Mouse (Mus musculus) heart, embryonic 12.5 days (tissue): ENCODE measurements around the gene Espl1. TPM values are rescaled to one million over a fixed set of nuclear protein-coding genes. Genes with fewer than 3 reads are reported as not detected.
A peak's percentile ranks its signal among the peaks of the same experiment; 100 is the strongest.

Experiments used
- ATAC-seq: fragments of 200-750 bp; cut with Nextera tagmentation; 2 replicates; pipeline ENCODE4 v1.8.0; 2017; ENCODE audit warnings: moderate TSS enrichment, moderate library complexity; ENCODE audit not compliant: insufficient number of reproducible peaks, low FRiP score
- H3K27ac ChIP-seq: fragments of 300-500 bp; sonication (generic); 2 replicates; pipeline ENCODE4 v1.5.1; 2016; ENCODE audit warnings: mild to moderate bottlenecking, moderate library complexity; ENCODE audit not compliant: poor library complexity, severe bottlenecking
- H3K27me3 ChIP-seq: fragments of 300-500 bp; sonication (generic); replicated peaks from 2 replicates; pipeline ENCODE4 v1.6.1; 2016; ENCODE audit warnings: mild to moderate bottlenecking, moderate library complexity
- H3K36me3 ChIP-seq: fragments of 300-500 bp; sonication (generic); 2 replicates; pipeline ENCODE4 v1.6.1; 2016; ENCODE audit warnings: mild to moderate bottlenecking, moderate library complexity
- H3K4me1 ChIP-seq: fragments of 300-500 bp; sonication (generic); replicated peaks from 2 replicates; pipeline ENCODE4 v1.6.1; 2016; ENCODE audit warnings: mild to moderate bottlenecking
- H3K4me2 ChIP-seq: fragments of 300-500 bp; sonication (generic); 2 replicates; pipeline ENCODE4 v1.6.1; 2016; ENCODE audit warnings: mild to moderate bottlenecking, moderate library complexity
- H3K4me3 ChIP-seq: fragments of 300-500 bp; sonication (generic); 2 replicates; pipeline ENCODE4 v1.5.1; 2016; ENCODE audit warnings: mild to moderate bottlenecking
- H3K9ac ChIP-seq: fragments of 300-500 bp; sonication (generic); 2 replicates; pipeline ENCODE4 v1.6.1; 2016; ENCODE audit warnings: mild to moderate bottlenecking, moderate library complexity
- H3K9me3 ChIP-seq: fragments of 300-500 bp; sonication (generic); replicated peaks from 2 replicates; pipeline ENCODE4 v1.6.1; 2016; ENCODE audit warnings: mild to moderate bottlenecking, moderate library complexity
- WGBS: fragments of 180-500 bp; shearing (Covaris S2); methylation state at CpG from one replicate; pipeline ENCODE4 v1.1.7; 2016; 5-methylcytosine and 5-hydroxymethylcytosine counted together
- polyA plus RNA-seq: library from polyadenylated mRNA; unstranded; fragments of >200 nt; fragmentation: Nextera tagmentation; extraction: Ambion mirVana; gene quantifications from 2 replicates; pipeline ENCODE4 v1.2.1, GENCODE M21; 2016

The Espl1 gene
- polyA plus RNA-seq, 1 experiment from 2014 or later, result 24.0 TPM

GRCm38 (mm10) chr15:102278726-102279091 lies 17.4 kb upstream of the Espl1 start:
- peak overlapping the region; percentile 83 for H3K9ac ChIP-seq
- 29% methylated on average over 7 of the region's 7 CpGs for WGBS

DNA sequence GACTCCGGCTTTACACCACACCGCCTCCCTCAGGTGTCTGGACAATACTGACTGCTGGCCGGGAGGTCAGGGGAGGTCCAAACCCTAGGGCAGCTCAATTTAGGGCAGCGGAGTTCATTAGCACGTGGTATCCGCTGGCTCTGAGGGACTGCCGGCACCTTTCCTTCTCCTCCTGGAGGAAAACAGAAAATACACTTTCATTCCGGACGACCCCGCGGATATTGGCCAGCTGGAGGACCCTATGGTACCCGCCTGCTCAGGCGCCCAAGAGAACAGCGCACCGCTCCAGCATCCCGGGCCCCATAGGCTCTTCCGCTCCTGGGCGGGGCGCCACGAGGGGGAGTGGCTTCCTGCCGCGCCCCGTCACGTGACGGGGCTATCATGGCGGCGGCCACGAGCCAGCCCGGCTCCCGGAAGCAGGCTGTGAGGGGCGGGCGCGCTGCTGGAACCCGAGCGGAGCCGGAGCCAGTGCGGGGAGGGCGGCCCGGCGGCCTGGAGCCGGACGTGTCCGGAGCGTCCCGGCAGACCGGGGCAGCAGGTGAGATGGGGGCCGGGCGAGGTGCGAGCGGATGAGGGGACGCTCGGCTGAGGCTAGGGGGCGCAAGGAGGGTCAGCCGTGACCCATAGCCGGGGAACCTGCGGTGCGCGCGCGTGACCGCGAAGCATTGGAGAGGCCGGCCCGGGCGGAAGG lies 16.8 kb upstream of the Espl1 start, which contains the start of gene Mfsd5:
Gene Mfsd5 (plus strand): TSS at position 363 of the 691 bp plus-strand sequence.
- WGBS, result under 1% methylated on average over 65 of the region's 65 CpGs
- H3K9ac ChIP-seq, result peak within 1 kb of the TSS; percentile 83
- H3K4me3 ChIP-seq, result peak within 1 kb of the TSS; percentile 65
- H3K4me1 ChIP-seq, result peaks cover 23% of the 10 kb centered on the region
- H3K9me3 ChIP-seq, result no peaks in the 10 kb centered on the region
- peak within 1 kb of the TSS; percentile 90 for H3K4me2 ChIP-seq
- no peaks in the 10 kb centered on the region for H3K27me3 ChIP-seq
- peaks cover 18% of the 10 kb centered on the region for H3K36me3 ChIP-seq
- peak; percentile 97 for ATAC-seq
- peak within 1 kb of the TSS; percentile 81 for H3K27ac ChIP-seq

More at GRCm38 (mm10) chr15:102278726-102279091, 17.4 kb upstream of the Espl1 start:
- H3K4me1 ChIP-seq, result peaks cover 23% of the 10 kb centered on the region
- ATAC-seq, result no peak
- peak overlapping the region; percentile 90 for H3K4me2 ChIP-seq
- H3K36me3 ChIP-seq, result peaks cover 18% of the 10 kb centered on the region
- H3K27ac ChIP-seq, result peak overlapping the region; percentile 81
- H3K4me3 ChIP-seq, result peak overlapping the region; percentile 65
- H3K27me3 ChIP-seq, result no peaks in the 10 kb centered on the region
- H3K9me3 ChIP-seq, result no peaks in the 10 kb centered on the region

DNA sequence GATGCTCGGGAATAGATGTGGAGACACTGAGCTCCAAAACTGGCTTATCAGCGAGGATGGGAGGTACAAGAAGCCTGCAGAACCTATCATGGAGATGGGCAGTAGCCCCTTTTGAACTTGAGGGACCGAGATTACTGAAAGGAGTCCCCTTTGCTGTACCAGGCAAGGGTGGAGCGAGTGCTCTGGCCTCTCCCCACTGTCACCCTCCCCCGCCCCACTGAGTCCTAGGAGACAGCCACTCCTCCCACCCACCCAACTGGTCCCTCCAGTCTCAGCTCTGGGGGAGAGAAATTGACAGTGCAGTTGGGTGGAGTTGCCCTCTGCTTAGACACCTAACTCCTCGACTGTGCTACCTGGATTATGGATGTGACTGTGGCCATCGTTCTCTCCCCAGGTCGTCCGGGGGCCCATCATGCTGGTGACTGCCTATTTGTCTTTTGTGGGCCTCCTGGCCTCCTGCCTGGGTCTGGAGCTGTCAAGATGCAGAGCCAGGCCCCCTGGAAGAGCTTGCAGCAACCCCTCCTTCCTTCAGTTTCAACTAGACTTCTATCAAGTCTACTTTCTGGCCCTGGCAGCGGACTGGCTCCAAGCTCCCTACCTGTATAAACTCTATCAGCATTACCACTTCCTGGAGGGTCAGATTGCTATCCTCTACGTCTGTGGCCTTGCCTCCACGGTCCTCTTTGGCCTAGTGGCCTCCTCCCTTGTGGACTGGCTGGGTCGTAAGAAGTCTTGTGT lies 16.1 kb upstream of the Espl1 start:
- Histone ChIP-seq H3K27me3 (no peaks in the 10 kb centered on the region), H3K4me1 (peaks cover 29% of the 10 kb centered on the region), H3K4me2 (peak overlapping the region; percentile 90), H3K9me3 (no peaks in the 10 kb centered on the region), H3K9ac (peak overlapping the region; percentile 83), H3K36me3 (peaks cover 18% of the 10 kb centered on the region), H3K27ac (peak overlapping the region; percentile 81), H3K4me3 (peak overlapping the region; percentile 65)
- 23% methylated on average over 13 of the region's 13 CpGs for WGBS
- ATAC-seq, result peak; percentile 18; the same call in 1 of the 2 replicates

GRCm38 (mm10) chr15:102280623-102281022 lies 15.4 kb upstream of the Espl1 start:
- H3K27me3 ChIP-seq, result no peaks in the 10 kb centered on the region
- H3K9me3 ChIP-seq, result no peaks in the 10 kb centered on the region
- no peak overlapping the region for H3K4me3 ChIP-seq
- peaks cover 33% of the 10 kb centered on the region for H3K4me1 ChIP-seq
- H3K27ac ChIP-seq, result no peak overlapping the region
- ATAC-seq, result no peak
- peaks cover 18% of the 10 kb centered on the region for H3K36me3 ChIP-seq
- peak overlapping the region; percentile 90 for H3K4me2 ChIP-seq
- WGBS, result 94% methylated on average over 19 of the region's 19 CpGs
- 0 out of 2 replicates have a peak overlapping the region, but pooled peaks have one; percentile 83 for H3K9ac ChIP-seq

- no peak for ATAC-seq
- no peaks in the 10 kb centered on the region for H3K9me3 ChIP-seq
- H3K4me1 ChIP-seq, result peaks cover 33% of the 10 kb centered on the region
- H3K27me3 ChIP-seq, result no peaks in the 10 kb centered on the region
- 70% methylated on average over 8 of the region's 8 CpGs for WGBS
- H3K4me2 ChIP-seq, result no peak overlapping the region
- no peak overlapping the region for H3K27ac ChIP-seq
- H3K4me3 ChIP-seq, result no peak overlapping the region
- H3K36me3 ChIP-seq, result peaks cover 18% of the 10 kb centered on the region
- H3K9ac ChIP-seq, result no peak overlapping the region
These were observed 13.4 kb upstream of the Espl1 start for GRCm38 (mm10) chr15:102282463-102283292.

DNA sequence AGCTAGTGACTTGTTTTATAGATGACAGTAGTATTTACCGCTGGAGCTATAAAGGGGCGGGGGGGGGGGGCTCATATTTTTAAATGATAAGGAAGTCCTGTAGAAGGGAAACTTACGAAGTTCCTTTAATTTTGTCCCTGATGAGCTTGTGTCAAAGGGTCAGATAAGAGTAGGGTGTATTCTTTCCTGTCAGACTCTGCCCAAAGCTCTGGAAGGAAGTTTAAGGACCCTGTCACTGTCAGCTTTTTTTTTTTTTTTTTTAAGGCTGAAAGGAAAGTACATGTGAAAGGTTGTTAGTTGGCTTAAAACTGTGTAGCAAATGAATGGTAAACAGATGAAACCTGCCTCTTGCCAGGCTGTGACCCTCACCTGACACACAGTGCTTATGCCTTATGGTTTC lies 12.4 kb upstream of the Espl1 start:
- Histone ChIP-seq H3K27me3 (no peaks in the 10 kb centered on the region), H3K36me3 (peaks cover 18% of the 10 kb centered on the region), H3K9ac (no peak overlapping the region), H3K4me3 (no peak overlapping the region), H3K27ac (0 out of 2 replicates have a peak overlapping the region, but pooled peaks have one; percentile 4), H3K9me3 (no peaks in the 10 kb centered on the region), H3K4me2 (no peak overlapping the region), H3K4me1 (peaks cover 32% of the 10 kb centered on the region)
- ATAC-seq, result no peak
- 46% methylated on average over 3 of the region's 3 CpGs for WGBS

GRCm38 (mm10) chr15:102287395-102287794 lies 8.7 kb upstream of the Espl1 start:
- H3K4me3 ChIP-seq, result no peak overlapping the region
- no peak overlapping the region for H3K4me2 ChIP-seq
- no peaks in the 10 kb centered on the region for H3K9me3 ChIP-seq
- H3K9ac ChIP-seq, result no peak overlapping the region
- peaks cover 14% of the 10 kb centered on the region for H3K4me1 ChIP-seq
- H3K36me3 ChIP-seq, result no peaks in the 10 kb centered on the region; the same call in 1 of the 2 replicates
- ATAC-seq, result no peak
- H3K27ac ChIP-seq, result no peak overlapping the region
- no peaks in the 10 kb centered on the region for H3K27me3 ChIP-seq

- peak overlapping the region; percentile 72 for H3K9ac ChIP-seq
- ATAC-seq, result no peak; the same call in 1 of the 2 replicates
- H3K27me3 ChIP-seq, result no peaks in the 10 kb centered on the region
- H3K4me2 ChIP-seq, result peak overlapping the region; percentile 96
- peaks cover 16% of the 10 kb centered on the region; the same call in 1 of the 2 replicates for H3K4me1 ChIP-seq
- H3K36me3 ChIP-seq, result peaks cover 34% of the 10 kb centered on the region
- H3K9me3 ChIP-seq, result no peaks in the 10 kb centered on the region
- peak overlapping the region; percentile 82 for H3K4me3 ChIP-seq
- no peak overlapping the region for H3K27ac ChIP-seq
- 5% methylated on average over 24 of the region's 24 CpGs for WGBS
These were observed 421 bp downstream of the Espl1 start for GRCm38 (mm10) chr15:102296368-102297006.

DNA sequence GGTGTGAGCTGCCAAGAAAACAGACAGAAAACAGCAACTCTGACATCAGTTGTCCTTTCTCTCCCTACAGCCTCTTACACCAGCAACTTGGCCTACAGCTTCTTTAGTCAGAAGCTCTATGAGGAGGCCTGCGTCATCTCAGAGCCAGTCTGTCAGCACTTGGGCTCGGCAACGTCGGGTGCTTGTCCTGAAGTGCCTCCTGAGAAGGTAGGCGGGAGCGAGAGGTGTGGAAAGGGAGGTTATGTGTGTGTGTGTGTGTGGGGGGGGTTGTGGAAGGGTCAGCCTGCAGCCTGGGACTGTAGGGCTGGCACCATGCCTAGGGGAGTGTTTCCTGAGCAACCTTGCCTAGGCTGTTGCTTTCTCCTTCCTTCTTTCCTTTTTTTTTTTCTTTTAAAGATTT lies 6.5 kb downstream of the Espl1 start:
- no peak overlapping the region for H3K9ac ChIP-seq
- no peak overlapping the region for H3K4me3 ChIP-seq
- 16% methylated on average over 6 of the region's 6 CpGs for WGBS
- H3K27ac ChIP-seq, result peak overlapping the region; percentile 61; the same call in 1 of the 2 replicates
- H3K9me3 ChIP-seq, result no peaks in the 10 kb centered on the region
- peak; percentile 70 for ATAC-seq
- H3K4me1 ChIP-seq, result 0 out of 2 replicates have a peak, but pooled peaks cover 7% of the 10 kb centered on the region
- no peak overlapping the region for H3K4me2 ChIP-seq
- peaks cover 74% of the 10 kb centered on the region for H3K36me3 ChIP-seq
- no peaks in the 10 kb centered on the region for H3K27me3 ChIP-seq

DNA sequence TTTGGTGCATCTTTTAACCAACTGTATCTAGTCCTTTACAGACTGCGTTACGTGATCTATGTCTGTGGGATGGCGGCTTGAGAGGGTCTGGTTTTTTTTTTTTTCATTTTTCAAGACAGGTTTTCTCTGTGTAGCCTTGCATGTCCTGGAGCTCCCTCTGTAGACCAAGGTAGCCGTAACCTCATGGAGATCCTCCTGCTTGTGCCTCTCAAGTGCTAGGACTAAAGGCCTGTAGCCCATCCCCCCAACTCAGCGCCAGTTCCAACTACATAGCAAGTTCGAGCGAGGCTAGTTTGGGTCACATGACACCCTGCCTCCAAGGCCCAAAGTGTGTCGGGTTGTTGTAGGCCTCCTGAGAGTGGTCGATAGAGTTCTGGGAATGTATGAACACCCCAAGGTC lies 12.7 kb downstream of the Espl1 start:
- no peak overlapping the region for H3K4me3 ChIP-seq
- peaks cover 87% of the 10 kb centered on the region for H3K36me3 ChIP-seq
- no peaks in the 10 kb centered on the region for H3K9me3 ChIP-seq
- ATAC-seq, result no peak
- H3K27ac ChIP-seq, result no peak overlapping the region
- H3K4me1 ChIP-seq, result peaks cover 6% of the 10 kb centered on the region; the same call in 1 of the 2 replicates
- WGBS, result 84% methylated on average over 9 of the region's 9 CpGs
- no peak overlapping the region for H3K4me2 ChIP-seq
- no peak overlapping the region for H3K9ac ChIP-seq
- H3K27me3 ChIP-seq, result no peaks in the 10 kb centered on the region
